Mouse (Mus musculus) cerebellum, postnatal 25 days (tissue): ENCODE results near the gene Ciao2a.
A peak's percentile ranks its signal among the peaks of the same experiment; 100 is the strongest.

ENCODE experiments used
- DNase-seq, 2 experiments: peaks; one replicate each; pipeline ENCODE4 v3.0.0; 2021; ENCODE audit warnings: mixed read lengths in 2 of 2

Gene Ciao2a

GRCm38 (mm10) chr9:66120945-66121344 lies 5.5 kb upstream of the Ciao2a start:
- DNase-seq: no peak

- DNase-seq: no peak
Measured at GRCm38 (mm10) chr9:66121421-66121820, 5.0 kb upstream of the Ciao2a start.

GRCm38 (mm10) chr9:66123648-66124047 lies 2.8 kb upstream of the Ciao2a start:
- no peak for DNase-seq

- no peak for DNase-seq
Measured at GRCm38 (mm10) chr9:66124111-66124531, 2.3 kb upstream of the Ciao2a start.

DNA sequence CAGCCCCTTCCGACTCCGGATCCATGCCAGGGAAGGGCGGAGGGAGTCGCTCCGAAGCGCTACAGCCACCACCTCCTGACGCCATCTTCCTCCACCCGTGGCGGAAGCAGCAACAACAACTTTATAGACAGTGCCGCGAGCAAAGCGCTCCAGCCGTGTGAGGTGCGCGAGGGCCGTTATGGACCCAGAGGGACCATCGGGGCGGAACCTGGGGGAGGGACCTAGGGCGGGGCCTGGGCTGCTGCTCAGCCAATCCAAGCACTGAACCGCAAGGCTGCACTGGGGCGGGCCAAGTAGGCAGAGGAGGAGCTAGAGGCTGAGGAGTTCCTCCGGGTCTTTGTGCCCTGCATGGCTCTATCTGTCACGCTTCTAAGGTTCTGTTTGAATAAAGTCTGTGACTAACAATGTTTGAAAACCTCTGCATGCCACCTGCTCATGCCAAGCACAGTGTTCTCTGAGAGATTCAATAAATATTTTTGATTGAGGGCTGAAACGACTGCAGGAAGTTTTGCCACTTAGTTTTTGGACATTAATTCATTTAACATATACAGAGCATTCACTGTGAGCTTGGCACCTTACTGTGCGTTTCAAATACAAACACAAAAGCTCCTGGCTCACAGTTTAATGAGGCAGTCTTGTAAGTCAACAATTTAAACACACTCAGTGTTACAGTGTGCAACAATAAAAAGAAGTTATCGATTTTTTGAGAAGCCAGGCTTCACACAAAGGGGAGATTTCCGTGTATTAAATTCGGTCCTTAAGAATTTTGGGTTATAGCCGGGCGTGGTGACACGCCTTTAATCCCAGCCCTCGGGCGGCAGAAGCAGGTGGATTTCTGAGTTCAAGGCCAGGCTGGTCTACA lies 1.5 kb upstream of the Ciao2a start:
- peak; percentile 95 to 97 for DNase-seq

DNA sequence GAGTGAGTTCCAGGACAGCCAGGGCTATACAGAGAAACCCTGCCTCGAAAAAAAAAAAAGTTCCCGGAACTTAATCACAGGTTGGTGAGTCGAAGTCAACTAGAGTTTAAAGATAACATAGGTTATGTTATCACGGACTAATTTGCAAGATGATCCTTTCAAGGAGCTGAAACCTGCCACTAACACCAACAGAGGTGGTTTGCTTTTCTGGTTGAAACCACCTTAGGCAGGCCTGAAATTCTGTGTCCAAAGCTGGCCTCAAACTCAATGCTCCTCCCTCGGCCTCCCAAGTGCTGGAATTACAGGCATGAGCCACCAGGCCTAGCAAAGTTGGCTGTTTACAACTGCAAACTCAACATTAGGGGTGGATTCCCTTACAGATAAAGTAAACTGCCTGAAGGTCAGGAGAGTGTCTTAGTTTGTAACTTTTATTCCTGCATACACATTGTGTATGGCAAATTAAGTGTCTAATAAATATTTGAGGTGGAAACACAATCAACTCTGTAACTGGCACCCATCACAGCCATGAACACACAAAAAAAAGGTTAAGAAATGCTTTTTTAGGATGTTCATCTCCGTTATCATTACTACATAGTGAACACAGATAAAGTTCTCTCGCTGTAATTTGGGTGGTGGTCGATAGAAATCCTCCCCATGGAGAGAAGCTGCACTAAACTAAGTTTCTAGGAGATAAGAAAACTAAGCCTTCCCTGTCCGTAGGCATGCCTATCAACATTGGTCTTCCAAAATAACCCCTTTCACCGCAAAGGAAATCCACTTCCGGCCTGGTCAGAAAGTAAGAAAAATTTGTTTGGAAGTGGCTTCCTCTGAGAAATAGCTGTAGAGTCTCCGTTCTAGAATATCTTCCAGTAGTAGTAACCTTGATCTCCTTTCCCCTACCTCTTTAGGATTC lies 612 bp upstream of the Ciao2a start:
- DNase-seq: peak in 1 of 2 experiments; percentile 18

DNA sequence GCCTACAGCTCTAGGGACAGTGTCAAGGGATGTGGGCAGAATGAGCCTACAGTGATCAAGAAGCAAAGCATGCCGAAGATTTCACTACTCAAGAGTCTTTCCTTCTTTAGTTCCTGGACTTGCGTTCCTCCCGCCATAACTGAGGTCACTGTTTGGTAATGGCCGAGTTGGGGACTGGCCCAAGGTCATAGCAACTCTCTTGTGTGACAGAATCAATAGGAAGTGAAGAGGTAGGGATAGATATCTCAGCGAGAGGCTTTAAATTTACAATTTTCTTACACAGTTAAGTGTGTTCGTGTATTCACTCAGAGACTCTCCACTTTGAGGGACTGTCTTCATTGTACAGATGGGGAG lies 759 bp downstream of the Ciao2a start:
- DNase-seq: no peak

- no peak for DNase-seq
Measured at GRCm38 (mm10) chr9:66127884-66128283, 1.5 kb downstream of the Ciao2a start.

- no peak for DNase-seq
Measured at GRCm38 (mm10) chr9:66131466-66131865, 5.1 kb downstream of the Ciao2a start.

DNA sequence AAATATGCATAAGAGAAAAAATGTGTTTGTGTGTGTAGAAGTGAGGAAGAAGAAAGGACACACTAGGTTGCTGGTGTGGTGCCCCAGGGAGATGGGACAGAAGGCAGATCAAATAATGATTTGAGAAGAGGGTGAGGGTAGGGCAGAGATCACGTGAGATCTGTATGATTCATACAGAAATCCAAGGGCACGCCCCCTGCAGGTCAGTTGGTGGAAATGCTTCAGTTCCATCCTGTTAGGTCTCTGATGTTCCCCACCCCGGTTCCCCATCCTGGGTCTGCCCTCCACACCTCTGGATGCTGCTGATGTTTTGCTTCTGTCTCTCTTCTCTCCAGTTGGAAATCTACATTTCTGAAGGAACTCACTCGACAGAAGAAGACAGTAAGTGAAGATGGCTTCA lies 9.6 kb downstream of the Ciao2a start:
- DNase-seq: peak in 1 of 2 experiments; percentile 19

DNA sequence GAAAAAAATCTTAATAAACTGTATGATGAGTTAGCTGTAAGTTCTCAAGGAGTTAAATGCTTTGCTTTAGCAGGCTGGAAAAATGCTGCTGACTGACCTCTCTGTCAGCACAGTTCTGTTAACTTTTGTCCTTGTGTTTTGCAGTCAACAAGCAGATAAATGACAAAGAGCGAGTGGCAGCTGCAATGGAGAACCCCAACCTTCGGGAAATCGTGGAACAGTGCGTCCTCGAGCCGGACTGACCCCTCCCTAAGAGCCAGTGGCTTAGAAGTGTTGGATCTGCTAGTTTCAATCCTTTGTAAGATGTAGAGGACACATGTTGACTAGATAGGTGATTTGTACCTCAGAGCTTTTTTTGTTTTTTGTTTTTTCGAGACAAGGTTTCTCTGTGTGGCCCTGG lies 11.8 kb downstream of the Ciao2a start:
- no peak for DNase-seq

GRCm38 (mm10) chr9:66142265-66142664 lies 15.9 kb downstream of the Ciao2a start:
- DNase-seq: no peak

GRCm38 (mm10) chr9:66144248-66144647 lies 17.8 kb downstream of the Ciao2a start:
- peak; percentile 74 to 83 for DNase-seq

DNA sequence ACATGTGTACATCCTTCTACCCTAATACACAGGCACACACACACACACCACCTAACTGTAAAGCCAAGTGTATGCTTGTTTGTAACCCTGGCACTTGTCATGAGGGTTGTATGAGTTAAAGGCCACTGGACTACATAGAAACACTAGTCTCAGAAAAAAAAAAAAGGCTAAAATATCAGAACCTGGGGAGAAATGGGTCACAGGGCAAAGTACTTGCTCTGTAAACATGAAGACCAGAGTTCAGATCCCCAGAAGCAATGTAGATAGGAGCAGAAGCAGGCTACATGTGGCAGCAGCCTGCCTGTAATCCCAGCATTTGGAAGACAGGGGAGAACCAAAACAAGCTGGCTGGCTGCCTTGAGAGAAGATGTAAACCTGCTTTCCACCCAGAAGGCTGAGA lies 19.7 kb downstream of the Ciao2a start:
- no peak for DNase-seq

- no peak for DNase-seq
Measured at GRCm38 (mm10) chr9:66152011-66152410, 25.6 kb downstream of the Ciao2a start.

DNA sequence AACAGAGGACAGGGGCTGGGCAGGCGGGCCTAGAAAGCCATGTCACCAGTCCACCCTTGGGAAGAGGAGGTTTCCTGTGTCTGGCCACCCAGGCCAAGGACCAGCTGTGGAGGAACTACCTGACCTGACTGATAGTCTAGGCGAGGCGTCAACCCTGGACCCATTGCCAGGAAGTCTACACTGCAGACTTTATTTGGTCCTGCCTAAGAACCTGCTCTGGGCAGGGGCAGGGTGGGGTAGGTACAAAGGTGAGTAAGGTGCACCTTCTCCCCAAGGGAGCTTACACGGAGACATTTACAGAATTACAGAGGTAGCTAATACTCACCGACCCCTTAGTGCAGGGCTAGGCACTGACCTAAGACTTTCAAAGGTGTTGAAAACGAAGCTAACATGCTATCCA lies 27.2 kb downstream of the Ciao2a start:
- DNase-seq: no peak

- no peak for DNase-seq
Measured at GRCm38 (mm10) chr9:66154013-66154412, 27.6 kb downstream of the Ciao2a start.

GRCm38 (mm10) chr9:66155534-66155933 lies 29.1 kb downstream of the Ciao2a start:
- no peak for DNase-seq

DNA sequence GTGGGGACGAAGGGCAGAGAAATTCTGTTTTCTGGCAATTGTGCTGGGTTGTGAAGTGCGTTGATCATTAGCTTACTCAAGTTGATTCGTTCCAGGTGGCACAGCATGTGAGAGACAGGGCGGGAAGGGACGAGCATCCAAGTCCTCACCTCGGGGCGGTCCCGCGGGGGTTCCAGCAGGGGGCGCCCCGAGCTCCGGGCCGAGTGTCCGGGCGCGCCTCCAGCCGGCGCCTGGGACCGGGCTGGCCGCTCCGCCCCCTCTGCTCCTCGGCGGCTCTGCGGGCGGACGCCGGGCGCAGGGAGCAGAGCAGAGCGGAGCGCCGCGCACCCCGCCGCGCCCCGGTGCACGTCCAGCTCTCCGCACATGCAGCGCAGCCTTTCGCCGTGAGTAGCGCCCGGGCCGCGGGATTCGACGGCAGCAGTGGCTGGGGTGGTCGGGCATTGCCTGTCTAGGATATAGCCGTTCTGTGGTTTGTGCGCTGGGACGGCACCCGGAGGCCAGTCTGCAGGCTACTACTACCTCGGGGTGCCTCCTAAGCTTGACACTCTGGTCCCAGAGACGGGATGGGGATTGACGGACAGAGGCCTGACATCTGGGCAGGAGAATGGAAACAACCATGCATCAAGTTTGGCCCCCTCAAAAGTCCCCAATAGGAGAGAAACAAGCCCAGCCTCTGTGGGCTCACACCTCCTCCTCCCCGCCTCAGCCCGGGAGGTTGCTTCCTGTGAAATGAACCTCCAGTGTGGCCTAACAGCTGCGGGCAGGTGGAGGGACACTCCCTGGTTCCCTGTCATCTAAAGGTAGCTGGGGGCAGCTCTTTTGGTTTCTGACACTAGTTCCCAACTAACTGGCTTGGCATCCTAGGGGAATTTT lies 31.8 kb downstream of the Ciao2a start, which contains the start of gene Dapk2:
Dapk2 (plus strand) TSS at position 266 of the 873 bp plus-strand sequence.
- peak; percentile 64 to 80 for DNase-seq

GRCm38 (mm10) chr9:66158885-66159430 lies 32.5 kb downstream of the Ciao2a start:
- no peak for DNase-seq

- DNase-seq: no peak
Measured at GRCm38 (mm10) chr9:66160155-66160554, 33.7 kb downstream of the Ciao2a start.

DNA sequence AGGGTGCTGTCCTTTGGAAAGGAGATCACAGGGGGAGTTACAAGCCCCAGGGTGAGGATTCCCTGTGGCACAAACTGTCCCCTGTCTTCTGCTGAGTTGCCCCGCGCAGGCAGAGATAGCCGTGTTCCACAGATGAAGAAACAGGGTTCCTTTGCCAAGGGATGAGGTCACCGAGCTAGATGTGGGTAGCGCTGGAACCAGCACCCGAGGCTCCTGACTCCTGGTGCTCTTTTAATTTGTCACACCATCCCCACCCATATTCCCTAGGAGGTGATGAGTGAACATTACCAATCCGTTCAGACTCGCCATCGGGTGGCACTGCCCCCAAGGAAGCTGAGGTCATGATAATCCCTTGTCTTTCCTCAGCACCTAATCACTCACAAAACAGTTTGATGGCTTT lies 36.6 kb downstream of the Ciao2a start:
- DNase-seq: no peak
